Mouse (Mus musculus) heart, postnatal 36 days (tissue): ENCODE measurements at regions not wholly inside any gene's neighbourhood (a gene's known extent, or its start where the extent isn't known, plus 50 kb on each side); places are given as distances from the start of the nearest gene placed in this dataset.
"Not testable (repeated sequence)": the region's sequence is repeated elsewhere in the genome, so short reads cannot be mapped to it uniquely, and the experiment has no call there.

Source experiments
- DNase-seq, 2 experiments: peaks; one replicate each; pipeline ENCODE4 v3.0.0; 2021 to 2022
- intact Hi-C: fragments of 180-260 bp; cut with DNase I; formaldehyde crosslinking; loops from one replicate; pipeline ENCODE4 v1.15.1; 2025

- intact Hi-C loops: no loop called here
- no peak for DNase-seq
Observed at GRCm38 (mm10) chr6:22716864-22717557, 158.3 kb upstream of the Ptprz1 start.

GRCm38 (mm10) chr6:22716144-22716856 lies 159.0 kb upstream of the Ptprz1 start:
- intact Hi-C loops: no loop called here
- DNase-seq: no peak

GRCm38 (mm10) chr6:22698187-22698586 lies 177.1 kb upstream of the Ptprz1 start:
- intact Hi-C loops: no loop called here
- no peak for DNase-seq

- DNase-seq: no peak
- intact Hi-C loops: no loop called here
Observed at GRCm38 (mm10) chr6:22688678-22689126, 186.6 kb upstream of the Ptprz1 start.

- intact Hi-C loops: no loop called here
- no peak for DNase-seq
Observed at GRCm38 (mm10) chr6:22674586-22674929, 200.7 kb upstream of the Ptprz1 start.

- intact Hi-C loops: no loop called here
- DNase-seq: no peak
Observed at GRCm38 (mm10) chr6:22673919-22674585, 201.2 kb upstream of the Ptprz1 start.

- no peak for DNase-seq
- intact Hi-C loops: no loop called here
Observed at GRCm38 (mm10) chr6:22671524-22671923, 203.8 kb upstream of the Ptprz1 start.

GRCm38 (mm10) chr6:22668190-22668975 lies 206.9 kb upstream of the Ptprz1 start:
- DNase-seq: no peak
- intact Hi-C loops: no loop called here

- DNase-seq, intact Hi-C loops: not testable (repeated sequence)
Observed at GRCm38 (mm10) chr6:22657401-22657800, 217.9 kb upstream of the Ptprz1 start.

- no peak for DNase-seq
- intact Hi-C loops: no loop called here
Observed at GRCm38 (mm10) chr6:22640100-22640499, 235.2 kb upstream of the Ptprz1 start.

GRCm38 (mm10) chr6:22635141-22635540 lies 240.2 kb upstream of the Ptprz1 start:
- intact Hi-C loops: no loop called here
- DNase-seq: no peak

- DNase-seq: no peak
- intact Hi-C loops: no loop called here
Observed at GRCm38 (mm10) chr6:22634740-22635139, 240.6 kb upstream of the Ptprz1 start.

GRCm38 (mm10) chr6:22591592-22591991 lies 235.5 kb upstream of the Fam3c start:
- intact Hi-C loops: no loop called here
- no peak for DNase-seq

- DNase-seq: no peak
- intact Hi-C loops: no loop called here
Observed at GRCm38 (mm10) chr6:22584851-22585250, 228.8 kb upstream of the Fam3c start.

- intact Hi-C loops: no loop called here
Observed at GRCm38 (mm10) chr6:22572925-22573324, 216.9 kb upstream of the Fam3c start.

GRCm38 (mm10) chr6:22567891-22568290 lies 211.8 kb upstream of the Fam3c start:
- DNase-seq: no peak
- intact Hi-C loops: no loop called here

More at GRCm38 (mm10) chr6:22572925-22573324, 216.9 kb upstream of the Fam3c start:
- DNase-seq: no peak

- intact Hi-C loops: no loop called here
- DNase-seq: no peak
Observed at GRCm38 (mm10) chr6:22548296-22549245, 192.5 kb upstream of the Fam3c start.

GRCm38 (mm10) chr6:22541603-22542002 lies 185.6 kb upstream of the Fam3c start:
- no peak for DNase-seq
- intact Hi-C loops: no loop called here

- no peak for DNase-seq
- intact Hi-C loops: no loop called here
Observed at GRCm38 (mm10) chr6:22538254-22538653, 182.2 kb upstream of the Fam3c start.

GRCm38 (mm10) chr6:22524384-22524783 lies 168.3 kb upstream of the Fam3c start:
- intact Hi-C loops: no loop called here
- no peak for DNase-seq
